Mouse (Mus musculus): ENCODE results near the gene Apoc4. TPM values are rescaled to one million over a fixed set of nuclear protein-coding genes. Genes with fewer than 3 reads are reported as not detected.

The Apoc4 gene
- polyA plus RNA-seq, 1 experiment, result 18.7 TPM

- WGBS, result 82% methylated on average over 3 of the region's 3 CpGs
- no peak for TF ChIP-seq POLR2A (IDR thresholded peaks at IDR 0.05; ENCODE audit: borderline replicate concordance, control insufficient read depth, low read depth, low read length)
- TF ChIP-seq CTCF (IDR thresholded peaks at IDR 0.05; ENCODE audit: control insufficient read depth, insufficient read depth, low read length), result no peak
Observed at GRCm38 (mm10) chr7:19678901-19679300, 2.4 kb downstream of the Apoc4 start.

GRCm38 (mm10) chr7:19677872-19678271, 3.4 kb downstream of the Apoc4 start, which contains the start of gene Apoc2:
Gene Apoc2 (minus strand): TSS chr7:19677941.
- TF ChIP-seq CTCF (IDR thresholded peaks at IDR 0.05; ENCODE audit: control insufficient read depth, insufficient read depth, low read length) (no peak), POLR2A (IDR thresholded peaks at IDR 0.05; ENCODE audit: borderline replicate concordance, control insufficient read depth, low read depth, low read length) (no peak)
- 81% methylated on average over 8 of the region's 8 CpGs for WGBS
- Histone ChIP-seq H3K4me3 (replicated peaks; ENCODE audit: control insufficient read depth, low read depth, low read length) (no peak within 1 kb of the TSS), H3K4me1 (ENCODE audit: control insufficient read depth, insufficient read depth, low read length) (no peaks in the 10 kb centered on the region; the same call in 1 of the 2 replicates), H3K27ac (ENCODE audit: control insufficient read depth, insufficient read depth, low read depth, low read length, poor library complexity) (no peak within 1 kb of the TSS)

More at GRCm38 (mm10) chr7:19678901-19679300, 2.4 kb downstream of the Apoc4 start:
- Histone ChIP-seq H3K27ac (ENCODE audit: control insufficient read depth, insufficient read depth, low read depth, low read length, poor library complexity) (no peak overlapping the region), H3K4me3 (replicated peaks; ENCODE audit: control insufficient read depth, low read depth, low read length) (no peak overlapping the region), H3K4me1 (ENCODE audit: control insufficient read depth, insufficient read depth, low read length) (no peaks in the 10 kb centered on the region; the same call in 1 of the 2 replicates)

GRCm38 (mm10) chr7:19676662-19677061, 4.6 kb downstream of the Apoc4 start:
- Histone ChIP-seq H3K27ac (ENCODE audit: control insufficient read depth, insufficient read depth, low read depth, low read length, poor library complexity) (no peak overlapping the region; the same call in 1 of the 2 replicates), H3K4me1 (ENCODE audit: control insufficient read depth, insufficient read depth, low read length) (no peaks in the 10 kb centered on the region; the same call in 1 of the 2 replicates), H3K4me3 (replicated peaks; ENCODE audit: control insufficient read depth, low read depth, low read length) (no peak overlapping the region)
- TF ChIP-seq CTCF (IDR thresholded peaks at IDR 0.05; ENCODE audit: control insufficient read depth, insufficient read depth, low read length) (no peak), POLR2A (IDR thresholded peaks at IDR 0.05; ENCODE audit: borderline replicate concordance, control insufficient read depth, low read depth, low read length) (no peak)
- 66% methylated on average over 1 of the region's 1 CpGs for WGBS

GRCm38 (mm10) chr7:19675824-19676223, 5.5 kb downstream of the Apoc4 start:
- H3K27ac ChIP-seq (ENCODE audit: control insufficient read depth, insufficient read depth, low read depth, low read length, poor library complexity), result no peak overlapping the region
- TF ChIP-seq POLR2A (IDR thresholded peaks at IDR 0.05; ENCODE audit: borderline replicate concordance, control insufficient read depth, low read depth, low read length), result no peak
- TF ChIP-seq CTCF (IDR thresholded peaks at IDR 0.05; ENCODE audit: control insufficient read depth, insufficient read depth, low read length), result no peak
- H3K4me3 ChIP-seq (replicated peaks; ENCODE audit: control insufficient read depth, low read depth, low read length), result no peak overlapping the region
- WGBS, result 51% methylated on average over 10 of the region's 10 CpGs
- H3K4me1 ChIP-seq (ENCODE audit: control insufficient read depth, insufficient read depth, low read length), result no peaks in the 10 kb centered on the region; the same call in 1 of the 2 replicates

DNA sequence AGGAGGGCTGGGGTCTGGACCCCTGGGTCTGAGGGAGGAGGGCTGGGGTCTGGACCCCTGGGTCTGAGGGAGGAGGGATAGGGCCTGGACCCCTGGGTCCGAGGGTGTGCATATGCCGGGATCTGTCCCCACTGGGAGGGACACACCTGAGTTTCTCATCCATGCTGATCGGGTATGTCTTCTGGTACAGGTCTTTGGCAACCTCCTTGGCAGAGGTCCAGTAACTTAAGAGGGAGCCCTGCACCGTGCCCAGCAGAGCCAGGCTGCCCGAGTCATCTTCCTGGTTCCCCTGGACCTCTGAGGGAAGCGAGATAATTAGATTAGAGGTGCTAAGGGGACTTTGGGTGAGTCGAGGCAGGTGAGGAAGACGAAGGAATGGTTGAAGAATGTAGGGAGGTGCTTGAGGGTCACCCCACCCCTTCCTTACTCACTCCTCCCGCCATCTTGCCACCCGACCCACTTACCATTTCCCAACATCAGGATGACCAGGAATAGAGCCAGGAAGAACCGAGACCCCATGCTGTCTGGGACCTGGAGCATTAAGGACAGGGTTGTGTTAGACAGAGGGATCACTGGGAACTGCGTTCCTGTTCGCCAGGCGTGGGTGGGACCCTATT, 8.1 kb downstream of the Apoc4 start:
- TF ChIP-seq POLR2A (IDR thresholded peaks at IDR 0.05; ENCODE audit: borderline replicate concordance, control insufficient read depth, low read depth, low read length) (no peak), CTCF (IDR thresholded peaks at IDR 0.05; ENCODE audit: control insufficient read depth, insufficient read depth, low read length) (no peak)
- Histone ChIP-seq H3K4me3 (replicated peaks; ENCODE audit: control insufficient read depth, low read depth, low read length) (no peak overlapping the region), H3K4me1 (ENCODE audit: control insufficient read depth, insufficient read depth, low read length) (no peaks in the 10 kb centered on the region; the same call in 1 of the 2 replicates), H3K27ac (ENCODE audit: control insufficient read depth, insufficient read depth, low read depth, low read length, poor library complexity) (no peak overlapping the region)
- WGBS, result 51% methylated on average over 14 of the region's 14 CpGs

GRCm38 (mm10) chr7:19671511-19671910, 9.8 kb downstream of the Apoc4 start:
- Histone ChIP-seq H3K27ac (ENCODE audit: control insufficient read depth, insufficient read depth, low read depth, low read length, poor library complexity) (no peak overlapping the region), H3K4me3 (replicated peaks; ENCODE audit: control insufficient read depth, low read depth, low read length) (no peak overlapping the region), H3K4me1 (ENCODE audit: control insufficient read depth, insufficient read depth, low read length) (peaks cover 2% of the 10 kb centered on the region; the same call in 1 of the 2 replicates)
- TF ChIP-seq POLR2A (IDR thresholded peaks at IDR 0.05; ENCODE audit: borderline replicate concordance, control insufficient read depth, low read depth, low read length) (no peak), CTCF (IDR thresholded peaks at IDR 0.05; ENCODE audit: control insufficient read depth, insufficient read depth, low read length) (no peak)
- 80% methylated on average over 10 of the region's 10 CpGs for WGBS

DNA sequence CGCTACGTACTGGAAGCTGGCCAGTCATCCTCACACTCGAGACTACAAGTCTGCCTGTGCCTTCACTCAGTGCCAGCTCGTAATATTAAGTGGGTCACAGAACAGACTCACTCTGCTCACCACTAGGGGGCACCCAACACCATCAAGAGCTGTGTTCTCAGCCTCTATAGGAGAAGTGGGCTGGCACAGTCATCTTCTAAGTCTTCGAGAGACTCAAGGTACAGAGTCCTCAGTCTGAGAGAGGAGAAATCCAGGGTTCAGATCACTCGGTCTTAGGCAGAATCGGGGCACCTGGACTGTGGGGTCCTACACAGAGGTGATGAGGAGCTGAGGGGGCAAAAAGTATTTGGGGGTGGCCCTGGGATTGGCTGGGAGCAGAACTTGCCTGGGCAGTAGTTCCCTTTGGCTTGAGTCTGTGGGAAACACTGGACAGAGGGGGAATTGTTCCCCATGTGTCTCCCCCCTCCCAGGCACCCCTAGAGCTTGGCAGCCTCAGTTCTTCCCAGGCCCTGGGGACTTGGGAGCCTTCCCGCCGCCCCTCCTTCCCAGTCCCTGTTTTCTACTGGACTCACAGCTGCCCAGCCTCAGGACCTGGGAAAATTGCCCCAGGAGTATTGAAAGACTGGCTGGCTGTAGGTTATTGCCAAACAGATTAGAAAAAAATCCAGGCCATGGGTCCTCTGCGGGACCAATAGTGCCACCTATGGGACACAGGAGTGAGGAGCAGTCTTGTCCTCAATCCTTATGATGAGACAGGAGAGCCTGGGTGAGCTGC, 12.1 kb downstream of the Apoc4 start:
- 9% methylated on average over 10 of the region's 10 CpGs for WGBS
- peak; percentile 94 for TF ChIP-seq CTCF (IDR thresholded peaks at IDR 0.05; ENCODE audit: control insufficient read depth, insufficient read depth, low read length)
- TF ChIP-seq POLR2A (IDR thresholded peaks at IDR 0.05; ENCODE audit: borderline replicate concordance, control insufficient read depth, low read depth, low read length), result no peak
- peaks cover 2% of the 10 kb centered on the region; the same call in 1 of the 2 replicates for H3K4me1 ChIP-seq (ENCODE audit: control insufficient read depth, insufficient read depth, low read length)
- no peak overlapping the region for H3K4me3 ChIP-seq (replicated peaks; ENCODE audit: control insufficient read depth, low read depth, low read length)
- H3K27ac ChIP-seq (ENCODE audit: control insufficient read depth, insufficient read depth, low read depth, low read length, poor library complexity), result peak overlapping the region; percentile 35

GRCm38 (mm10) chr7:19667434-19667833, 13.8 kb downstream of the Apoc4 start:
- TF ChIP-seq POLR2A (IDR thresholded peaks at IDR 0.05; ENCODE audit: borderline replicate concordance, control insufficient read depth, low read depth, low read length) (no peak), CTCF (IDR thresholded peaks at IDR 0.05; ENCODE audit: control insufficient read depth, insufficient read depth, low read length) (no peak)
- H3K4me1 ChIP-seq (ENCODE audit: control insufficient read depth, insufficient read depth, low read length), result peaks cover 4% of the 10 kb centered on the region; the same call in 1 of the 2 replicates
- peak overlapping the region; percentile 65; the same call in 1 of the 2 replicates for H3K27ac ChIP-seq (ENCODE audit: control insufficient read depth, insufficient read depth, low read depth, low read length, poor library complexity)
- H3K4me3 ChIP-seq (replicated peaks; ENCODE audit: control insufficient read depth, low read depth, low read length), result no peak overlapping the region
- 37% methylated on average over 2 of the region's 2 CpGs for WGBS

Measured in bone marrow, adult 2 months (tissue).